Mouse (Mus musculus) urinary bladder, adult 18-20 months (tissue): ENCODE data around the gene Aldh1a2.
A peak's percentile ranks its signal among the peaks of the same experiment; 100 is the strongest.

Experiments
- DNase-seq, 2 experiments: peaks; one replicate each; pipeline ENCODE4 v3.0.0; 2022; ENCODE audit warnings: low spot score in 2 of 2, mixed read lengths in 2 of 2

The Aldh1a2 gene

DNA sequence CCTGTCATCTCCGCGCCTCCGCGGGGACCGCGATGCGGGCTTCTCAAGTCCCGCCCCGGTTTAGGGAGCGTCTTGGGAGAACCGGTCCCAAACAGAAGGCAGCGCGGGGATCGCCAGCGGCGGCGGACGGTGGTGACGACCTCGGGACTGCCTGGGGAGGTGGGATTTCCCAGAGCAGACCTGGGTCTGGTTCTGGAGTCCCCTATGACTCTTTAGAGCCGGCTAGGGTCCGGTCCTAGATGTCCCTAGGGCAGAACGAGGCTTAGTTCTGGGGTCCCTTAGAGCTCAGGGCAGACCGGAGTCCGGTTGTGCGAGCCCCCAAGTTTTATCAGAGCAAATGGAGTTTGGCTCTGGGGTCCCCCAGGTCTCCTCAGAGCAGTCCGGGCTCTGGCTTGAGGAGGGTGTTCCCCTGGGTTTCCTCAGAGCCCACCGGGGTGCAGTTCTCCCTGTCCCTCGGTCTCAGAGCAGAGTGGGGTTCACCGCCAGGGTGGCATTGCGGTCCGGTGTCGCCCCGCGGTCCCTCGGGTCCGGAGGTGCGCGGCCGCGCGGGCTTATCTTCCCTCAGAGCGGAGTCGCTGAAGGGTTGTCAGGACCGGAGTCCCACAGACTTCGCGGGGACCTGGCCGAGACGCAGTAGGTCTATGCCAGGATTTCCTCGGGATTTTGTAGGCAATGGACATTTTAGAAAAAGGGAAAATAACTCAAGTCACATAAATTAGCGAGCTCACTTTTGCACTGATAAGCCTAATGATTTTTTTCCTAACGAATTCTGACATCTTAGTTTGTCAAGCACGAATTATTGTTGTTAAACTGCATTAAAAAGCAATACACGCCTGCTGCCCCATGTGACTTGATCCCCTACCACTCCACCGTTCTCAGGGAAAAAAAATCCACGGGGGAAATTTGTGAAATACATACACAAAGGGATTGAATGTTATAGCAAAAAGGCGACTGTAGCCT, 727 bp downstream of the Aldh1a2 start:
- DNase-seq: peak; percentile 3 to 57

DNA sequence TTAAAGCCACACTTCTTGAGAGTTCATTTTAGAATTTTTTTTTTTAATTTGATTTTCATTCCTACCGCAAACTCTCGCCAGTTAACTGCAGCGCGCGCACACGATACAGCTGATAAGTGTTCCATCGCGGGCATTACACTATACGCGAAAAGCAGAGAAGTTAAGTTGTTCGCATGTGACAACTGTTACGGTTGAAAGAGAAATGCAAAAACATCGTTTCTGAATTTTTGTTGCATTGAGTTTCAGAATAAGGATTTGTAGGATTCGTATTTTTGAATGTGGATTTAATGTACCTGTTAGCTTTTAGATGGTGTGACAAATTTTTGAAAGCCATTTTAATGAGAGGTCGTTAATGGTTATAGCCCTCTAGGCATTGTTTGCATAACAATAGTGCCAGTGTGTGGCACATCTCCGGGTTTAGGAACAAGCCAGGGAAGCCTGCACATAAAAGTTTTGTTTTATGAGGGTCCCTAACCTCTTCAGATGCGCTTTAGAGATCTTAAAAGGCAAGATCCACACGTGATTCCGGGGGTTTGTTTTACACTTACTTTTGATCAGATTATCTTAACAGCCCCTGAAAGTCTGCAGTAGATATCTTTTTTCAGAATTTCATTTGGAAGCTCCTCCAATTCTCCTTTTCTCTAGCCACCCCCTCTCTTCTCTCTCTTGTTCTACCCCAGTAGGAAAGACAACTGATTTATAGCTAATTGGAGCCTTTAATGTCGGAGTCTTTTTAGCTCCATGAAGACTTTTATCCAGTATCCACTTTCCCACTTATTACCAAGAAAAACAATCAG, 1.6 kb downstream of the Aldh1a2 start:
- DNase-seq: no peak

DNA sequence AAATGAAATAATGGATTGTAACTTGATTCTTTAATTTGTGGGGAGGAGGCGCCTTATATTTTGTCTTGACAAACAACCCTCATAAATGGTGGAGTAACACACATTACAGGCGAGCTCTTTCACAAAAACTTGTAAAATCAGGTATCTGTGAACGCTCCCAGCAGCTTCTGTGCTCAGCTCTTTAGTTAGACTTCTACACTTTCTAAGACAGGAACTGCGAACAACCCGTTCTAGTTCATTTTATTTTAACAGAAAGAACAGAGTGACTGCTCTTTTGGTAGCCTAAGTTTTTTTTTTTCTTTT, 2.2 kb downstream of the Aldh1a2 start:
- no peak for DNase-seq

GRCm38 (mm10) chr9:71219161-71219560, 3.6 kb downstream of the Aldh1a2 start:
- no peak for DNase-seq

DNA sequence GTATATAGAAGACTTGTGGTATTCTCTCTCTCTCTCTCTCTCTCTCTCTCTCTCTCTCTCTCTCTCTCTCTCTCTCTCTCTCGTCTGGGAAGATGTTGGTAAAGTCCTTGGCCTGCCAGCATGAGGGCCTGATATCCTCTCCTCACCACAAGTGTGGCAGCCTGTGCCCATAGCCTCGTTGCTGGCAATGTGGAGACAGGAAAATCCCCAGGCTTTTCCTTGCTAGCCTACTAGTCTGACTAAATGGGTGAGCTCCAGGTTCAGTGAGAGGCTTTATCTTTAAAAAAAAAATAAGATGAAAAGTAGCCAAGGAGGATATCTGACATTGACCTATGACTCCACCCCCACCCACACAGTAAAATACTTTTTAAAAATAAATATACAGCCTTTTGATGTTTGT, 4.8 kb downstream of the Aldh1a2 start:
- no peak for DNase-seq

GRCm38 (mm10) chr9:71227226-71227970, 11.8 kb downstream of the Aldh1a2 start:
- no peak for DNase-seq

GRCm38 (mm10) chr9:71230011-71230410, 14.4 kb downstream of the Aldh1a2 start:
- no peak for DNase-seq

GRCm38 (mm10) chr9:71236540-71236939, 21.0 kb downstream of the Aldh1a2 start:
- DNase-seq: no peak

- no peak for DNase-seq
These were observed 24.3 kb downstream of the Aldh1a2 start for GRCm38 (mm10) chr9:71239926-71240325.

GRCm38 (mm10) chr9:71241515-71242411, 26.2 kb downstream of the Aldh1a2 start:
- no peak for DNase-seq

DNA sequence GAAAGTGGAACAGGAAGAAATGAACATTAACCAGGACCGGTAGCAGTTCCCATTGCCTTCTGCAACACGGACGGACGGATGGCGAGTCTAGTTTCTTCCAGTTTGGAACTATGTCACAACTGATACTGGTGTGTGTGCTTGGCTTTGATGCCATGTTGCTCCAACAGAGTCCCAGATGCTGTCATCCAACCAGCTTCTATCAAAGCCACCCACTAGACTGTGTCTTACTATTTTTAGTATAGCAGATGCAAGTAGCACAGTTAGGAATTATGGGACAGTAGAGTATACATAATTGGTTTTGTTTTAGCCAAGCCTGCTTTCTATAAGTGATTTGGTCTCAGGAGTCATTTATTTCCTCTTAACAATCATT, 26.8 kb downstream of the Aldh1a2 start:
- no peak for DNase-seq

DNA sequence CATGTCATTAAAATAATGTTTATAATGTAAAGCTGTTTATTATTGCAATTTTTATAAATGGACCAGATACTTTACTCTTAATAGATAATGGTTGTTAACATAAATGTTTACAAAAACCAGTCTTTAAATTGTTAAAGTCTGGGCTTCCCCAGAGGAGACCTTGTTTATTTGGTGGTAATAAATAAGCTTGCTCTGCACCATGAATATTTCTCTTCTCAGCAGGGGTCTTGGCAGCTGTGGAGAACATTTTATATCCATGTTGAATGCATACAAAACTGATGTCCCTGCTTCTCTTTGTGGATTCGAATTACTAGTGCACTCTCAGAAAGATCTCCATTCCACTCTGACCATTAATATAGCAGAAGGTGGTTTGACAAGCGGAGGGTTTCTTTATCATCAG, 38.8 kb downstream of the Aldh1a2 start:
- DNase-seq: no peak

- no peak for DNase-seq
These were observed 47.1 kb downstream of the Aldh1a2 start for GRCm38 (mm10) chr9:71262711-71263110.

GRCm38 (mm10) chr9:71269711-71270110, 54.1 kb downstream of the Aldh1a2 start:
- DNase-seq: no peak

DNA sequence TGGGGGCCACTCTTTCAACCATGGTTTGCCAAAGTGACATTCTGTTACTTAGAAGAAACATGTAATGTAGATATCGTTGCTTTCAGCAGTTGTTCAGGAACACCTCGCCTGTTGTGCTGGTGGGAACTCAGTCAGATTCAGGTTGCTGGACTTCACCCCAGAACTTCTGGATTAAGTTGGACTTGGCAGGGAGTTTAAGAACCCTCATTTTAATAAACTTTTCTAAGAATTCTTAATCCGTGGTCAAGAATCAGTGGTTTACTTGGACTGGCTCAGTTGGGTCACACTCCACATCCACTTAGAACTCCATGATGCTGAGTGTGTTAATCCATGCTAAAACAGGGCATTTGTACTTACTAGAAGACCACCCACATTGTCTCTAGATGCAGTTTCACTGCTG, 54.6 kb downstream of the Aldh1a2 start:
- no peak for DNase-seq

DNA sequence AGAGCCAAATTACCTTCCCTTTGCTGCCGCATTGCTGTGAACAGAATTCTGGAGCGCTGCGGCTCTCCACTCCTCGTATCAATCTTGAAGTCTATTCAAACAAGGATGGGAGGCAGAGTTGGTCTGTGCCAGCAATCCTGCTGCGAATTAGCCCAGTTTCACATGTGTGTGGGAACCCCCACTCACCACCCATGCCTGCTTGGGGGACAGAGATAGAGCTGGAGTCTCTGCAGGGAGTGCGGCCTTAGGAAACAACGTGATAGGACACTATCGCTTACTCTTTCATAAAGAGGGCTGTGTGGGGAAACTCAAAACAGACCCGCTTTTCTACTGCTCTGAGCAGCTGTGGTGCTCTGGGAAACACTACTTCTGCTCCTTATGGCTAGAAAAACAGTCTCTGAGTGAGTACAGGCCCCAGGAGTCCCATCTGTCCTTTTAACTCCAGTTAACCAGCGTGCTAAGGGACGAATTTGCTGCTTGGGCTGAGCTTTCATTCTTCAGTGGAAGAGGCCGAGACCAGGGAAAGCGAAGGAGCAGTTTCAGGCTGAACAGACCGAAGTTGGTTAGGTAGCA, 60.6 kb downstream of the Aldh1a2 start:
- DNase-seq: no peak

DNA sequence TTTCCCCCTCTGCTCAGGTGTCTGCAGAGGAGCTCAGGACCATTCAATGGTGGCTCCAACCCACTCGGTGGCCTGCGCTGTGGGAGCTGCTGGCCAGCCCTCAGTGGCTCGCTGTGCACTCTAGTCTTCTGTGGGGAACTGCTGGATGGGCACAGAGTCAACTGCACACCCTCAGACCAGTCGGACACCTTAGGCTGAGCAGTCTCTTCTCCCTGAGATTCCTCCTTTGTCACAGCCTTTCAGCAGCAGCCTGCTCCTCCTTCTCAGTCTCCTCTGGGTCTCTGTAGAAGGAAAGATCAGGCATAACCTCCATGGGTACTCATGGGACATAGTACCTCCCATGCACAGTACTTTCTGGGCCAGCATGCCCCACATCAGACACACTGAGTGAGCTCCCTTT, 63.2 kb downstream of the Aldh1a2 start:
- no peak for DNase-seq

DNA sequence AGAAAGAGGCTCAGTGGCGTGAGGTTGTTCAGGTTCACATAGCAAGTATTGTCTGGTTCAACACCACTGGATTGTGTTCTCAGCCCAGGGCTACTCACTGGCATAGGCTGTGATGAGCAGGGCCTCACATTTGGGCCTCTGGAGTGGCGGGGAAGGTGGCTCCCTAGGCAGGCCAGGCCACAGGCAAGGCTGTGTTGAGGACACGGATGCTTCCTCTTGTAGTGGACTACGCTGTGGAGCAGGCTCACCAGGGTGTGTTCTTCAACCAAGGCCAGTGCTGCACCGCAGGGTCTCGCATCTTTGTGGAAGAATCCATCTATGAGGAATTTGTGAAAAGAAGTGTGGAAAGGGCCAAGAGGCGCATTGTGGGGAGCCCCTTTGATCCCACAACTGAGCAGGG, 67.6 kb downstream of the Aldh1a2 start:
- DNase-seq: no peak

GRCm38 (mm10) chr9:71285231-71285630, 69.6 kb downstream of the Aldh1a2 start:
- DNase-seq: no peak

DNA sequence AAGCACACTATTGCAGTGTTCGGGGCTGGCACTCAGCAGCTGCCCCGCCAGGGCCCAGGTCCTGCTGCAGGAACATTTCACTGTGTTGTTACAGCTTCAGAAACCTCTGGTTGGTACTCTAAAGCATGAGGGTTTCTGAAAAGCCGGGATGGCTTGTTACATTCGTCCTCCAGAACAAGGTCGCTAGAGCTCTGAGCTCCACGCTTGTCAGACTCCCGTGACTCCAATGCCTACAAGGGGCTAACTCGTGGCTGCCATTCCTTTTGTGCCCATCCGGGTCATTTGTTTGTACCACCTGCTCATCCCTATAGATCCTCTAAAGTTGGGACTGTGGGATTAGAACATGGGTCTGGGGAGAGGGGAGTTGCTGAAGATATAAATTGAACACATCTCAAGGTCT, 70.8 kb downstream of the Aldh1a2 start:
- DNase-seq: no peak

DNA sequence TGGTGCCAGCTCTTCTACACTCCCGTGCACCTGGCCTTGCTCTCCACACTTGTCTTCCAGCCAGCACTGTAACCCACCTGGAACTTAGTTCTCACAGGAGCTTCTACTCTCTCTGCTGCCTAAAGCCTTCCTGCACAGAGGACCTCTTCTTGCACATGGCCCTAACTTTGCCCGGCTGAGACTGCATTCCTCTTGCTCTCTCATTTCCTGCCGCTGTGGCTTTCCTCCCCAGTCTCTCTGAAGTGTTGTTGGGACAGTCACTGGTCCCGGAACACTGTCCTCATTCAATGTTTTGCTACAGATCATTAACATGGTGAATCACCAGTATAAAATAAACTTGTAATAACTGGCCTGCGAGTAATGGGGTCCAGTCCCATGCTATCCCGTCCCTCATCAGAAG, 73.1 kb downstream of the Aldh1a2 start:
- no peak for DNase-seq
